Mouse (Mus musculus) kidney, adult 11 months (tissue): ENCODE results near the gene Olfr313.
A peak's percentile ranks its signal among the peaks of the same experiment; 100 is the strongest.
"Not testable (repeated sequence)": the region's sequence is repeated elsewhere in the genome, so short reads cannot be mapped to it uniquely, and the experiment has no call there.

ENCODE experiments used
- DNase-seq: peaks from one replicate; pipeline ENCODE4 v3.0.0; 2022

The Olfr313 gene

DNA sequence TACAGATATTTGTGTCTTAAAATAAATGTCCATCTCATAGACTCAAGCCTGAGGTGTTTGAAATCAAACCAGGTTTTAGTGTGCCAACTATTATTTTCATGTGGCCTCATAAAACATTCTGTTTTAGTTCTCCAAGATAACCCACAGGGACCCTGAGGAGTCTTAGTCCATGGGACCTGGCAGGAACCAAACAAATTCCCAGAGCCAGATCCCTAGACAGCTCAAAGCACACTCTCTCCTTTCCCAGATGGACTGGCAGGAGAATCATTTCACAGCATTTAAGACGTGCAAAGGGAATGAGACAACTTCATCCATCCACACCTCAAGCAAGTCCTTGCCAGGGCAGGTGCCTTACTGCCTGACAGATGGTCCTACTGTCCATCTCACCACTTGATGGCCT lies at the start of gene Olfr313:
Gene Olfr313 (plus strand): TSS at position 301 of the 400 bp plus-strand sequence.
- DNase-seq, result not testable (repeated sequence)

DNA sequence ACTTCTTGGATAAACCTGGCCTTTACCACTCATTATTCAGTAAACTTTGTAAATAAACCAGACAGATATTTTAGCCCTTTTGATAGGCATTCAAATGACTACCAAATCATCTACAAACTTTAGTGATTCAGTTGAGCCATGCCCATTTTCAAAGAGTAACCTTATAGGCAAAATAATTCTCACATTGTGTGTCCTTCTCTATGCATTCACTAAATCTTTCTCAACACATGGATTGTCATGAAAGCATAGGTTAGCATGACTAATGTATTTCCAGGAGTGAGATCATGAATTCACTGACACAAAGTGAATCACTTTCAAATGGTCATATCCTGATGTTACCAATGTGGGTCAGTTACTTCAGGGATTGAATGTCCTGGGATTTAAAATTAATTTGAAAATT lies 41.9 kb upstream of the Olfr313 start, which contains the start of gene Olfr315:
Gene Olfr315 (plus strand): TSS at position 301 of the 400 bp plus-strand sequence.
- DNase-seq, result no peak

DNA sequence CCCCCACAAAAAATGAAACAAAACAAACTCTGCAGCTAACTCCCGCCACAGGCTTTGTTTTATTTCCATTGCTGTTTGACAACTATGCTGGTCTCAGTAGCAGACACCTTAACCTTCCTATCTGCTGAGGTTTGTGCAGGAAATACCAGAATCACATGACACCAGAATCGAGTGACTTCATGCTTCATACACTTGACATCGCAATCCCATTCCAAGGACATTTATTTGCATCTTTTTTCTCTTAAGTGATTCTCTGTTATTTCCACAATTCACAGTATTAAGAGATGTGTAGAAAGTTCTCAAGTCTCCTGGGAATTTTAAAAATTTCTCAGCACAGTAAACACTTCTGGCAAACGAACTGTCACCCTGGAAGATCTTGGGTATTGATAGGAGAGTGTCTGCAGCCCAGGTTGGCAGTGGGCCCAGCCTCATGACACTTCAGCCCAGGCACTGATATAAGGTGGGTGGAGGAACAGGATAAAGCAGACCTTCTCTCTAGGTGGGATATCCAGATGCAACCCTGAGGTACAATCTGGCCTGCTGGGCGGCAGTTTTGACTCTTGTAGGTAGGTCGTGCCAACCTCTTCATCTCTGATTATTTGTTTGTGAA lies 32.2 kb upstream of the Olfr313 start, which contains the start of gene Olfr314:
Gene Olfr314 (plus strand): TSS at position 473 of the 610 bp plus-strand sequence.
- no peak for DNase-seq

DNA sequence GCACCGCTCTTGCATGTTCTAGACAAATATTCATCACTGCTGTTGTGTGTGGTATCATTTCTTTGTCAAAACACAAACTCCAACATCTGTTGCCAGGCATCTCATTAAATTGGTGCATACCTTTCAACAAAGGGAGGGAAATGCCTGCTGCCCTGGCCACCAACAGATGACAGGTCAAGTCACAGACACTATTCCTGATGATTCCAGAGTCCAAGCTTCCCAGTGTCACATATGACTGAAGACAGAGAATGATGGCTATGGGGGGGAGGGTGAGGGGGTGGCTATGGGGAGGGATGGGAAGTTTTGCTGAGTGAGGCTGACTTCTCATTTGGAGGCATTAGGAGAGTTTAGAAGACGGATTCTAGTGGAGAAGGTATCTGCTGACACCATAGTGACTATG lies 30.6 kb upstream of the Olfr313 start:
- no peak for DNase-seq

DNA sequence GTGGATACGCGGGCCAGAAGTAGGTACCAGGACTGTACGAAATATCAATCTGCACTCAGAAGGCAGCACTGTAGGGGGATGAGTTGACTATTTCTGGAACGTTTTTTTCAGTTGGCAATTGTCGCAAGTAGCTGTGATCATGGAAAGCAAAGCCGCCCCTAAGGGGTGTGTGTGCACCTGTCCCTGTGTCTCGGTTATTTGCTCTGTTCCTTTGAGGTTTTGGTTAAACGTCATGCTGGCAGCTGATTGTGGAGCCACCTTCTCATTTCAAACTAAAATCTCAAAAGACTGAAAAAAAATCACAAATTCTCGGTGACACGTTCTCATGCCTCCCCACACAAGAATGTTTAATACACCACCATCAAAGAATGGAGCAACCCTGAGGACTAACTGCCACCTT lies 27.1 kb upstream of the Olfr313 start:
- DNase-seq, result no peak

DNA sequence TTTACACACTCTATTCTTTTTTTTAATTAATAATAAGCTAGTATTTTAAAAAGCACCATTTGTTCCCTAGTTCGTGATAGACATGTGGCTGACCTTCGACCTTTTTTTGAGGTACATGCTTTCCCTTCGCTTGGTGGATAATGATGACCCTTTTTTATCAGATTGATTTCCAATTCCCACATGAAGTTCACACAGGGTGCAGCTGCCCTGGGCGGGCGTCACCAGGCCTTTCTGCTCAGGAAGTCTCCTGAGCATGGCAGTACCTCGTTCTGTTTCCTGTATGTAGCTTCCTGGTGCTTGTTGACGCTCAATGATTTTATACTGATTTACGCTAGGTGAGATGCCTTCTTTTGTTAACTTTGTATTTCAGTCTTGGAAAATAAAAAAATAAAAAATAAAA lies 26.5 kb upstream of the Olfr313 start:
- no peak for DNase-seq

DNA sequence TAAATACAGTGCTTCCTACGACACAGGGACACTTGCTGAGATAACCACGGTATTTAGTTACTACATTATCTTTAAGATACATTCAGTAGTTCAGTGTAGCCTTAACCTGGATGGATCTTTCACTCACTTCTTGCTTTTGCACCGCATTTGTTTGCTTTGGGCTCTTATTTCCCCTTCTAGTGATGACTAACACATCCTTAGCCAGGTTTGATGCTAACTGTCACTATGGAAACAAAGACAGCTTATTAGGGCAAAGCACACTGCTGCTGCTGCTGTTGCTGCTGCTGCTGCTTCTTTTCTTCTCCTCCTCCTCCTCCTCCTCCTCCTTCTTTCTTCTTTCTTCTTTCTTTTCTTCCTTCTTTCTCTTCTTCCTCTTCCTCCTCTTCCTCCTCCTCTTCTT lies 25.3 kb upstream of the Olfr313 start:
- no peak for DNase-seq

DNA sequence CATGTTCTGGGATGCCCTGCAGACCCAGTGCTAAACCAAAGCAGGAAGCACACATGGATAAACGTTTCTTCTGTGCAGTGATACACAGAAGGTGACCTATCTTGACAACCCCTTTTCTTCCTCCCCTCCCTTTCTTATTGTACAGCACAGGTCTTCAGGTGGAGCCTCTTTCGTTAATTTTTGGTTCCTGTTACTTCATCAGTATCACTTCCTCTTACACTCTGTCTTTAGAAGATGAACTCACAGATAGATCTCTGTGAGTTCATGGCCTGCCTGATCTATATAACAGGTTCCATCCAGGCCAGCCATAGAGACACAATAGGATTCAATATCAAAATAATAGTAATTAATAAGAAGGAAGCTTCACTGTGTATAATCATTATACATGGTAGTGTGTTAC lies 24.7 kb upstream of the Olfr313 start:
- DNase-seq, result no peak

DNA sequence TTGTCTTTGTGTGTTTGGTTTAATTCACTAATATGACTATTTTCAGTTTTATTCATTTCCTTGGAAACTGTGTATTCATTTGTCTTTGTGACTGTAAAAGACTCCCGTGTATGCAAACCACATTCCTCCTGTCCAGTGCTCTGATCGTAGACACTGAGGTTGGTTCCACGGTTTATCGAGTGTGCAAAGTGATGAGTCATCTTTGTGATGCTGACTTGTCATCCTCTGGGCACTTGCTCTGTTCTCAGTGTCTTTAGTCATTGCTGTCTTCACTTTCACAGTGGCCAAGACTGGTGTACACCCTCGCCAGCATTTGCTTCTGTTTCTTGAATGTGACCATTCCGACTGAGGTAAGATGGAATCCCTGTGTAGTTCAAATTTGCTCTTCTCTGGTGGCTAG lies 24.2 kb upstream of the Olfr313 start:
- no peak for DNase-seq

DNA sequence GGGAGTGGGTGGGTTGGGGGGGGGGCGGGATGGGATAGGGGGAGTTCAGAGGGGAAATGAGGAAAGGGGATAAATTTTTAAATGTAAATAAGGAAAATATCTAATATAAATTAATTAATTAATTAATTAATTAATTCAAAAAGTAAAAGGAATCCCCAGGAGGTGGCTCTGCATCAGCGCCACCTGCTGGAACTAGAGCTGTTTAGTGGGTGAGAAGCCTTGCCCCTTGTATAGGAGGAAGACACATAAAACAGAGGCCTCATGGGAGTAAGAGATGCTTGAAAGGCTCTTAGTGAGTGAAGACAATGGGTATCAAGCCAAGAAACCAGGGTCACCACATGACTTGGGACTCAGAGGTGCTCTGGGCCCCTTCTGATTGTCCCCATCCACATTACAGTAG lies 18.9 kb upstream of the Olfr313 start:
- no peak for DNase-seq

DNA sequence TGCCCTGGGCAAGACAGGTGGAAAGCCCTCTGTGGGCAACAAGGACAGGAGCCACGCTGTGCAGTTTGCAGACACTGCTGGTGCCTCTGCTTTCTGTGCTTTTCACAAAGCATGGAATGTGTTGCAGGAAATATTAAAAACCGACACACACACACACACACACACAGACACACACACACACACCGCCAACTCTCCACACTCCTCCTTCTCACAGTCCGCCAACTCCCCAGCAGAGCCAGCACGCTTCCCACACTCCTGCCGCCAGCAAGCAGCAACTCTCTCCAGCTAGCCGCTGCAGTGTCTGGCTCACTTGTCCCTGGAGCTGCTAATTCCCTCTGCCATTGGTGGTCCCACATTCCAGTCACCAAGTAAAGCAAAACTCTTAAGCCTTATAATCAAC lies 17.9 kb upstream of the Olfr313 start:
- DNase-seq, result no peak

DNA sequence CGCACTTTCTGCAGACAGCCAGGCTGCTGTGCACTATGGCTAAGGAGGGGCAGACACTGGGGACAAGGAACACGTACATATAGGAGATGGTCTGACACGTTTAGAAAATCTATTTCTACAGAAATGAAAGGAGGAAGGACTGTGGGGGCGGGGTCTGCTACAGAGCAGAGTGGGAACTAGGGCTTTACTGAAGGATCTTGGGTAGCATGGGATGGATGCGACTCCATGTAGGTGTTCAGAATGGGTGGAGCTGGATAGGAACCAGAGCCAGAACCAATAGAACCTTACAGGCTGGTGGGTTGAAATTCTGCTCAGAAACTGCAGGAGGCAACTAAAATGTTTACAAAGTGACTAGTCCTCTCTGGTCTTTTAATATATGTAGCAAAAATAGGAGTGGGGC lies 15.1 kb upstream of the Olfr313 start:
- no peak for DNase-seq

DNA sequence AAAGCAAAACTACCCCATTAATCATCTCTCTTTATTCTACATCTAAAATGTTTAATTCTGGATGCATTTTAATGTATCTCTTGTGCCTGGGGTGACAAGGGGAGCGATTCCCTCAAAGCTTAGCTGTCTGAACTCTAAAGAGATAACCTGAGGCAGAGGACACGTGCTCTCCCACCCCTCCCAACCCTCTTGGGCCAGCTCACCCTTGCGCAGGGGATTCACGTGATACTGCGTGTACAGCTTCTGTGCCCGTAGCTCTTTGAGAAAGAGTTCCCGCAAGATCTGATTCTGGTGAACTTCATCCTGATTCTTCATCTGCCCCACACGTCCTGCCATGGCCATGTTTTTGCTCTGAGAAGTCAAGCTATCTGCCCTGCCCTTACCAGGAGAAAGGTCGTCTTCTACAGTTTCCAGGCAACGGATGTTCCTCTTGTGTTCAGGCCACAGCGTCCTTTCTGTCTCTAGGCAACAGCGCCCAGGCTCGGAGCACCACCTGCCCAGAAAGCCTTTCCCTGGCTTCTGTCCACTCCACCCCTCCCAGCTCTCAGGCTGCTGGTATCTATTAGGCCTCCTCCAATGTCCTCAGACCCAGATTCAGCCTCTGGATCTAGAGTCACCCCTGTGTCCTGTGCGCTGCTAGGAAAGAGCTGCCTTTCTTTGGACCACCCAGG lies 13.1 kb upstream of the Olfr313 start, which contains the start of gene Fam183b:
Gene Fam183b (minus strand): TSS at position 403 of the 671 bp plus-strand sequence.
- DNase-seq, result no peak

DNA sequence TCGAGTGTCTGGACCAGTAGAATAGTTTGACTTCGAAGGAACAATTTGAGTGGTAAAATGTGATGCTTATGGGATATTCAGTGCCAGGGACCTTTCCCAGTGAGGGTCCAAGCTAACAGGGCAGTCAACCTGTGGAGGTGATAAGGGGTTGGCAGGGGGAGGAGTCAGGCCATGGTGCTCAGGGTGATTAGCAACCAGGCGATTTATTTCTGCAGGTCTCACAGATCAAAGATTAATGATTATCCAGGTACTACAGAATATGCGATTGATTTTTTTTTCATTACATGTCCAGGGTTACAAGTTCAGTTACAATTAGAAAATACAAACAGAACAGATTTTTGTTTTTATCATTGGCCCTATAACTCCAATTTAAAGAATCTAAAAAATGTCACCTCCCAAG lies 10.9 kb upstream of the Olfr313 start:
- no peak for DNase-seq

DNA sequence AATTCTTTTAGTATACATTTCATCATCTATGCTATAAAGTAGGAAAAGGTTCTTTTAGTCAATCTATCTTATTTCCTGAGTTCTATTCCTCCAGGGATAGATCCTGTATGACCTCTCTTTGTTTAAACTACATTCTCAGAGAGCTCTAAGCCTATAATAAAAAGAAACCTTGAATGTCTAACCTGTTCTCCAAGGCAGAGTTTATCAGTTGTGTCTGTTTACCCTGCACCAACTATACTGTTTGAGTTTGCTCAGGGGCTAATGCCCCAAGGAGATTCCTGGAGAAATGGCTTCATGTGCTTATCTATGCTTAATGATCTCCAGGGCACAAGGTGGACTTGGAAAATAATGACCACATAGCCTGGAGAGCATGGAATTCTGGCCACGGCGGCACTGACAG lies 10.4 kb upstream of the Olfr313 start:
- no peak for DNase-seq

DNA sequence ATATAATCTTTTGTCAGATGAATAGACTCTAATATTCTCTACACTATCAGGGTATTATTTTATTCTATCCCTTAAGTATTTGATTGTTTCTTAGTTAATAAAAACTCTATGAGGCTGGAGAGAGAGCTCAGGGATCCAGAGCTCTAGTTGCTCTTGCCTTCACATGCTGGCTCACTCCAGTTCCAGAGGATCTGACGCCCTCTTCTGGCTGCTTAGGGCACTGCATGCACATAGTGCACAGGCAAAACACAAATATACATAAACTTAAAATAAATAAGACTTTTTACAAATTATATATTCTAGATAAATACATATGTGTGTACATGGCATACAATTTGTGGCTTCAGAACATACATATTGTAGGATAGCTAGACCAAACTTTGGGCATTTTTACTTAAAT lies 2.8 kb upstream of the Olfr313 start:
- no peak for DNase-seq

DNA sequence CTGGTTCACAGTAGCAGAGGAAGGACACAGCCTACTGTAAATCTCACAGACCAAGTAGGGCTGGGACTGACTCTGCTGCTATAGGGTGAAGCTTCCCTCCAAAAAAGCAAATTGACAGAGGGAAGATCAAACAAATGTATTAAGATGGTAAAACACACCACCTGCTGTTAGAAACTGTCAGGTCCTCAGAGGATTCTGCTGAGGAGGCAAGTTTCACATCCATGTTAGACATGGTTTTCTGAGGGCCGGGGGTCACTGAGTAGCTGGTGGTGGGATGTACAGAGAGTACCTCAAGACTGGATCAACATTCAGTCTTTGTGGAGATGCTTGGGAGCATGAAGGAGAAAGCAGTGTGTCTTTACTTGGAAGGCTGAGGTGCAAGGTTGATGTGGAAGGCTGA lies 876 bp downstream of the Olfr313 start:
- no peak for DNase-seq

DNA sequence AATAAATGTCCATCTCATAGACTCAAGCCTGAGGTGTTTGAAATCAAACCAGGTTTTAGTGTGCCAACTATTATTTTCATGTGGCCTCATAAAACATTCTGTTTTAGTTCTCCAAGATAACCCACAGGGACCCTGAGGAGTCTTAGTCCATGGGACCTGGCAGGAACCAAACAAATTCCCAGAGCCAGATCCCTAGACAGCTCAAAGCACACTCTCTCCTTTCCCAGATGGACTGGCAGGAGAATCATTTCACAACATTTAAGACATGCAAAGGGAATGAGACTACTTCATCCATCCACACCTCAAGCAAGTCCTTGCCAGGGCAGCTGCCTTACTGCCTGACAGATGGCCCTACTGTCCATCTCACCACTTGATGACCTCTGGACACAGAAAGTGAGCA lies 14.1 kb downstream of the Olfr313 start, which contains the start of gene Olfr312:
Gene Olfr312 (plus strand): TSS at position 301 of the 400 bp plus-strand sequence.
- DNase-seq, result not testable (repeated sequence)

DNA sequence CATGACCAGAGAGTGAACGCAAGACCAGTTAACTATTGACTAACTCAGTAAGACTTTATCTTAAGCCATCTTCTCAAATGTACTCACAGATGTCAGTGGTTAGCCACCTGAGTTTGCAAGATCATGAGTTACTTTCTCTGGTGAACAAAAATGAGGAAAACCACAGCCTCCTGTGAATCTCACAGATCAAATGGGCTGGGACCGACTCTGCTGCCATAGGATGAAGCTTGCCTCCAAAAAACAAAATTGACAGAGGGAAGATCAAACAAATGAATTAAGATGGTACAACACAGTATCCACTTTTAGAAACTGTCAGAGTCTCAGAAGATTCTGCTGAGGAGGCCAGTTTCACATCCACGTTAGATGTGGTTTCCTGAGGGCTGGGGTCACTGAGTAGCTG lies 15.0 kb downstream of the Olfr313 start:
- DNase-seq, result no peak

DNA sequence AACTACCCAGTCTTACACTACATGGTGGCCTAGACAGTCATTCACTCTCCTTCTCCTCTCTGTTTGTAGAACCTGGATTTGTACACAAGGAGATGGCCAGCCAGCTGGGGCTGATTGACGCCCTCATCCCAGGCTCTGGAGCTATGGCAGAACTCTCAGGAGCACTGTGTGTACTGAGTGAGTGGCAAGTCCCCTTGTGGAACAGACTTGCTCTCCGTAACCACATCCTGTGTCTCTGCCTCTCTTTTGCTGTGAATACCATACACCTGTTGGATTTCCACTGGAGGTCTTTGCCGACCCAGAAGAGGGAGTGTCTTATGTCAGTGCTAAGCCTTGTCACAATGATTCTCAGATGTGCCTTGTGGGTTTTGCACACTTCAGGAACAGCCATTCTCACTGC lies 17.7 kb downstream of the Olfr313 start:
- not testable (repeated sequence) for DNase-seq

DNA sequence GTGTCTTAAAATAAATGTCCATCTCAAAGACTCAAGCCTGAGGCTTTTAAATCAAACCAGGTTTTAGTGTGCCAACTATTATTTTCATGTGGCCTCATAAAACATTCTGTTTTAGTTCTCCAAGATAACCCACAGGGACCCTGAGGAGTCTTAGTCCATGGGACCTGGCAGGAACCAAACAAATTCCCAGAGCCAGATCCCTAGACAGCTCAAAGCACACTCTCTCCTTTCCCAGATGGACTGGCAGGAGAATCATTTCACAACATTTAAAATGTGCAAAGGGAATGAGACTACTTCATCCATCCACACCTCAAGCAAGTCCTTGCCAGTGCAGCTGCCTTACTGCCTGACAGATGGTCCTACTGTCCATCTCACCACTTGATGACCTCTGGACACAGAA lies 24.2 kb downstream of the Olfr313 start, which contains the start of gene Olfr311:
Gene Olfr311 (plus strand): TSS at position 301 of the 400 bp plus-strand sequence.
- DNase-seq, result not testable (repeated sequence)

DNA sequence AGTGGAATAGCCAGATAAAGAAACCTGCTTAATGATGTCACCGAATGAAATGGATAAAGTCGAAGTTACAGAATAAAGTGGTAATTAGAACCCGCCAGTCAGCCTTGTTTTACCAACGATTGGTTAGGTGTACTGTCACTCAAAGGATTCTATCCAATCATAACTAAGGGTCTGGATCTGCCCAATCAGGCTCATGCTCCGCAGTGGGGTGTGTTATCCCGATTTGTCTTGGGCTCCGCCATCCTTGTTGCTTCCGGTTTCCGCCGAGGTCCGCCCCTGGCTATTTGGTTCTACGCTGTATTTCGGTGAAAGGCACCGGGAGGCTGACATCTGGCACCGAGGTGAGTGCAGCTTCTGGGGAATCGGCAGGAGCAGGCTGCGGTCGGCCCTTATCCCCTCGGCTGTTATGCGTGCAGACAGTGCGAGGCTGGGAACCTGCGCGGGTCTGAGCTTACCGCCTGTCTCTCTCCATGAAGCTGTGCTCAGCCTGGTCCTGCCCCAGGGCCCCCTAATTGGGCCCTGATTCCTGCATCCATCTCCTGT lies 32.2 kb downstream of the Olfr313 start, which contains the start of gene Gm12258:
Gene Gm12258 (plus strand): TSS at position 240 of the 543 bp plus-strand sequence.
- DNase-seq, result peak; percentile 91

DNA sequence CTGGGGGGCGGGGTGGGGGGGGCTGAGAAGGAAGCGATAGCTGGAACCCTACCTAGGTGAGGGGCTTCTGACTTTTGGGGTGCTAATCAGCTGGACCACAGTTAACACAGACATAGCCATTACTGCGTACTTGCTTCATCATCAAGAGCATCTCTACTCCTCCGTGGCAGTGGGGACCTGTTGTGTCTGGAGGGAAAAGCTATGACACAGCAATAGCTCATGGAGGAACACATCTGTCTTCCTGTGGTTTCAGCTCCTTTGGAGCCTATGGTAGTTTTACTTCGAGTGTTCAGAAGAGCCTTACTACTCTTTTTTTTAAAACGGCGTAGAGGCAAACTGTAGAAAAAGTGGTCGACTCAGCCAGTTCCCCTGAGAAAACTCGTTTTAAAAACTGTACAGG lies 32.8 kb downstream of the Olfr313 start:
- no peak for DNase-seq

DNA sequence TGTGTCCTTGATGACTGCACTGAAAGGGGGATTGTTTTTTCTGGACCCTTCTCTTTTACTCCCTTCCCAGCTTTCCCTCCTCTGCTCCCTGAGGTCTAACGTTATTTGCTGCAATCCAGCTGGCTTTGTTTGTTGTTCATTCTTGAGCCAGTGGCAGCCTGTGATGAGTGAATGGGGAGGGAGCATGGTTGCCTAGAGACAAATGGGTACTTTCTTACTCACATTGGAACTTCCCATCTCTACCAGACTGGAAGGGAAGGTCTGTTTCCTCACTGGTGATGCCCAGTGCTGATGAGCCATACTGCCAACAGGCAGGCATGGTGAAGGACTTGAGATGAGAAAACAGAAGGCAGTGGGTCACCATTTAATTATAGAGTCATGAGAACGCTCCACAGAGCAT lies 34.9 kb downstream of the Olfr313 start:
- DNase-seq, result no peak
